Mouse (Mus musculus): ENCODE results near the gene Arhgap22.

DNA sequence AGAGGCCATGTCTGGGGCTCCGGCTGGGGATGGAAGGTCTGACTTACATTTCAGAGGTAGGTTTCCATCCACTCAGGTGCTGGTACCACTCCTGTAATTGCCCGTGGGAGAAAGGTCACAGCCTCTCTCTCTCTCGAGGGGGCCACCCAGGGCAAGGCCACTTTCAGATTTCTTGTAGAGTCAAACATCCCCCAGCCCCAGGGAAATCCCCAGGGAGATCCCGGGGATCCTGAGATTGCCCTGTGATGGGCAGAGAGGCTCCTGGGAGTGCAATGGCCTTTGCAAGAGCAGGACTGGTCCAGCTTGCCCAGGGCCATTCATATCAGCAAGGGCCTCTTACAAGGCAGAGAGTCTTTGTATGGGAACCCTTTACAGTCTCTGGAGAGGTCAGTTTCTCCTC lies 120.6 kb downstream of the Arhgap22 start:
- TF ChIP-seq ZKSCAN1 (IDR thresholded peaks at IDR 0.05; ENCODE audit: borderline replicate concordance, low read depth, low read length): no peak
- TF ChIP-seq CTCF (conservative IDR thresholded peaks at IDR 0.05 in 1 of 2, IDR thresholded peaks at IDR 0.05 in 1 of 2; ENCODE audit: low read depth in 2 of 2, low read length in 2 of 2): no peak
- no peak for TF ChIP-seq MXI1 (IDR thresholded peaks at IDR 0.05; ENCODE audit: low read depth, low read length)
- no peak for TF ChIP-seq CHD1 (IDR thresholded peaks at IDR 0.05; ENCODE audit: low read depth, low read length)
- no peak for TF ChIP-seq HCFC1 (IDR thresholded peaks at IDR 0.05; ENCODE audit: low read depth, low read length)
- no peak for TF ChIP-seq UBTF (IDR thresholded peaks at IDR 0.05; ENCODE audit: low read depth, low read length)
- no peak for TF ChIP-seq JUN (IDR thresholded peaks at IDR 0.05; ENCODE audit: insufficient read depth, low read depth, low read length)
- no peak for TF ChIP-seq POLR2A (IDR thresholded peaks at IDR 0.05; ENCODE audit: low read depth, low read length)
- TF ChIP-seq CHD2 (IDR thresholded peaks at IDR 0.05; ENCODE audit: low read length): no peak

Measured in CH12.LX (cell line).